Mouse (Mus musculus) heart, postnatal 14 days (tissue): ENCODE measurements around the gene Cilp2. TPM values are rescaled to one million over a fixed set of nuclear protein-coding genes. Genes with fewer than 3 reads are reported as not detected.

Experiments used
- DNase-seq, 2 experiments: peaks; one replicate each; pipeline ENCODE4 v3.0.0; 2021 to 2022
- intact Hi-C: fragments of 180-260 bp; cut with DNase I; formaldehyde crosslinking; loops from one replicate; pipeline ENCODE4 v1.15.1; 2025
- total RNA-seq, 2 experiments: library from RNA; stranded (reverse); gene quantifications; 2 replicates each; pipeline ENCODE4 v1.2.3; 2021

Cilp2 gene
- total RNA-seq, 2 experiments from 2014 or later = 1.7 TPM

- no peak for DNase-seq
- intact Hi-C loops = no loop called here
Observed at GRCm38 (mm10) chr8:69877992-69878391, 9.5 kb downstream of the Cilp2 start.

GRCm38 (mm10) chr8:69877396-69877795 lies 10.1 kb downstream of the Cilp2 start:
- intact Hi-C loops = no loop called here
- DNase-seq = no peak

- no peak for DNase-seq
- intact Hi-C loops = no loop called here
Observed at GRCm38 (mm10) chr8:69876967-69877366, 10.5 kb downstream of the Cilp2 start.

- no peak for DNase-seq
- intact Hi-C loops = no loop called here
Observed at GRCm38 (mm10) chr8:69876097-69876496, 11.4 kb downstream of the Cilp2 start.

GRCm38 (mm10) chr8:69874654-69875053 lies 12.8 kb downstream of the Cilp2 start:
- no peak for DNase-seq
- intact Hi-C loops = loop anchor here (2.0 to 5.0 kb wide), 2 partner anchors 14 to 43 kb away; no protein-coding TSS in a partner anchor

GRCm38 (mm10) chr8:69874155-69874554 lies 13.3 kb downstream of the Cilp2 start:
- DNase-seq = peak; percentile 63 to 78
- intact Hi-C loops = loop anchor here (2.0 to 5.0 kb wide), 2 partner anchors 15 to 43 kb away; no protein-coding TSS in a partner anchor

GRCm38 (mm10) chr8:69870907-69871306 lies 16.6 kb downstream of the Cilp2 start:
- DNase-seq = no peak
- intact Hi-C loops = loop anchor here (5.0 kb wide), 1 partner anchor 46 kb away; no protein-coding TSS in a partner anchor

GRCm38 (mm10) chr8:69870003-69870765 lies 17.3 kb downstream of the Cilp2 start:
- intact Hi-C loops = loop anchor here (5.0 kb wide), 1 partner anchor 47 kb away; no protein-coding TSS in a partner anchor
- DNase-seq = no peak

GRCm38 (mm10) chr8:69867696-69868326 lies 19.7 kb downstream of the Cilp2 start:
- intact Hi-C loops = no loop called here
- no peak for DNase-seq

GRCm38 (mm10) chr8:69864180-69864579 lies 23.3 kb downstream of the Cilp2 start:
- DNase-seq = no peak
- intact Hi-C loops = no loop called here

- no peak for DNase-seq
- intact Hi-C loops = no loop called here
Observed at GRCm38 (mm10) chr8:69863387-69864020, 24.0 kb downstream of the Cilp2 start.

GRCm38 (mm10) chr8:69861251-69861650 lies 26.2 kb downstream of the Cilp2 start:
- no peak for DNase-seq
- intact Hi-C loops = no loop called here

- intact Hi-C loops = no loop called here
Observed at GRCm38 (mm10) chr8:69860807-69861206, 26.7 kb downstream of the Cilp2 start.

GRCm38 (mm10) chr8:69853869-69854268 lies 33.6 kb downstream of the Cilp2 start:
- intact Hi-C loops = no loop called here
- no peak for DNase-seq

More at GRCm38 (mm10) chr8:69860807-69861206, 26.7 kb downstream of the Cilp2 start:
- DNase-seq = no peak

GRCm38 (mm10) chr8:69850926-69851506 lies 36.5 kb downstream of the Cilp2 start:
- DNase-seq = no peak
- intact Hi-C loops = no loop called here

- no peak for DNase-seq
- intact Hi-C loops = no loop called here
Observed at GRCm38 (mm10) chr8:69849899-69850298, 37.6 kb downstream of the Cilp2 start.

GRCm38 (mm10) chr8:69848951-69849350 lies 38.5 kb downstream of the Cilp2 start:
- DNase-seq = peak; percentile 25 to 56

GRCm38 (mm10) chr8:69847167-69848065 lies 40.1 kb downstream of the Cilp2 start:
- intact Hi-C loops = no loop called here
- DNase-seq = no peak

More at GRCm38 (mm10) chr8:69848951-69849350, 38.5 kb downstream of the Cilp2 start:
- intact Hi-C loops = no loop called here

- DNase-seq = no peak
- intact Hi-C loops = no loop called here
Observed at GRCm38 (mm10) chr8:69837057-69837682, 50.3 kb downstream of the Cilp2 start.
